Mouse (Mus musculus): ENCODE data around the gene 1810046K07Rik. TPM values are rescaled to one million over a fixed set of nuclear protein-coding genes. Genes with fewer than 3 reads are reported as not detected.

Gene 1810046K07Rik
- not detected in 2 replicates for polyA plus RNA-seq (2014; fragmentation: Nextera tagmentation; extraction: Ambion mirVana)

GRCm38 (mm10) chr9:51328731-51329130 is at the start of gene 1810046K07Rik:
Gene 1810046K07Rik (minus strand): TSS chr9:51328917.
- H3K9ac ChIP-seq (ENCODE audit: low read length), result no peak within 1 kb of the TSS
- H3K4me1 ChIP-seq (ENCODE audit: control insufficient read depth, insufficient read depth, low read length), result no peaks in the 10 kb centered on the region
- H3K27ac ChIP-seq (ENCODE audit: low read depth, low read length), result no peak within 1 kb of the TSS
- 83% methylated on average over 3 of the region's 3 CpGs for WGBS
- H3K36me3 ChIP-seq (ENCODE audit: control insufficient read depth, insufficient read depth, low read length), result no peaks in the 10 kb centered on the region
- no peak for DNase-seq (ENCODE audit: low spot score)
- no peaks in the 10 kb centered on the region for H3K27me3 ChIP-seq (replicated peaks; ENCODE audit: control insufficient read depth, insufficient read depth, low read length)
- H3K4me3 ChIP-seq (ENCODE audit: low read depth, low read length), result no peak within 1 kb of the TSS
- ATAC-seq, result no peak
- H3K4me2 ChIP-seq (ENCODE audit: low read length), result no peak within 1 kb of the TSS
- no peaks in the 10 kb centered on the region for H3K9me3 ChIP-seq (replicated peaks; ENCODE audit: control insufficient read depth, low read length)

- Histone ChIP-seq H3K9me3 (replicated peaks; ENCODE audit: control insufficient read depth, low read length) (no peaks in the 10 kb centered on the region), H3K36me3 (ENCODE audit: control insufficient read depth, insufficient read depth, low read length) (no peaks in the 10 kb centered on the region), H3K4me1 (ENCODE audit: control insufficient read depth, insufficient read depth, low read length) (no peaks in the 10 kb centered on the region), H3K27ac (ENCODE audit: low read depth, low read length) (no peak overlapping the region), H3K4me2 (ENCODE audit: low read length) (no peak overlapping the region), H3K9ac (ENCODE audit: low read length) (no peak overlapping the region), H3K27me3 (replicated peaks; ENCODE audit: control insufficient read depth, insufficient read depth, low read length) (no peaks in the 10 kb centered on the region), H3K4me3 (ENCODE audit: low read depth, low read length) (no peak overlapping the region)
- WGBS, result 70% methylated on average over 3 of the region's 3 CpGs
- no peak for ATAC-seq
- no peak for DNase-seq (ENCODE audit: low spot score)
Observed at GRCm38 (mm10) chr9:51369560-51369959, 40.8 kb upstream of the 1810046K07Rik start.

GRCm38 (mm10) chr9:51367124-51367523 is 38.4 kb upstream of the 1810046K07Rik start:
- H3K4me3 ChIP-seq (ENCODE audit: low read depth, low read length), result no peak overlapping the region
- H3K4me2 ChIP-seq (ENCODE audit: low read length), result no peak overlapping the region
- H3K9ac ChIP-seq (ENCODE audit: low read length), result no peak overlapping the region
- WGBS, result 96% methylated on average over 3 of the region's 3 CpGs
- H3K27ac ChIP-seq (ENCODE audit: low read depth, low read length), result no peak overlapping the region
- H3K27me3 ChIP-seq (replicated peaks; ENCODE audit: control insufficient read depth, insufficient read depth, low read length), result no peaks in the 10 kb centered on the region
- no peak for DNase-seq (ENCODE audit: low spot score)
- no peaks in the 10 kb centered on the region for H3K36me3 ChIP-seq (ENCODE audit: control insufficient read depth, insufficient read depth, low read length)
- H3K4me1 ChIP-seq (ENCODE audit: control insufficient read depth, insufficient read depth, low read length), result no peaks in the 10 kb centered on the region
- no peaks in the 10 kb centered on the region for H3K9me3 ChIP-seq (replicated peaks; ENCODE audit: control insufficient read depth, low read length)
- ATAC-seq, result no peak

GRCm38 (mm10) chr9:51364059-51364458 is 35.3 kb upstream of the 1810046K07Rik start:
- DNase-seq (ENCODE audit: low spot score) (no peak), ATAC-seq (no peak)

GRCm38 (mm10) chr9:51353511-51353910 is 24.8 kb upstream of the 1810046K07Rik start:
- Histone ChIP-seq H3K9me3 (replicated peaks; ENCODE audit: control insufficient read depth, low read length) (no peaks in the 10 kb centered on the region), H3K27ac (ENCODE audit: low read depth, low read length) (no peak overlapping the region), H3K36me3 (ENCODE audit: control insufficient read depth, insufficient read depth, low read length) (no peaks in the 10 kb centered on the region), H3K27me3 (replicated peaks; ENCODE audit: control insufficient read depth, insufficient read depth, low read length) (no peaks in the 10 kb centered on the region), H3K4me3 (ENCODE audit: low read depth, low read length) (no peak overlapping the region), H3K4me2 (ENCODE audit: low read length) (no peak overlapping the region), H3K9ac (ENCODE audit: low read length) (no peak overlapping the region), H3K4me1 (ENCODE audit: control insufficient read depth, insufficient read depth, low read length) (no peaks in the 10 kb centered on the region)
- ATAC-seq (no peak), DNase-seq (ENCODE audit: low spot score) (no peak)
- 87% methylated on average over 3 of the region's 3 CpGs for WGBS

More at GRCm38 (mm10) chr9:51364059-51364458, 35.3 kb upstream of the 1810046K07Rik start:
- Histone ChIP-seq H3K4me1 (ENCODE audit: control insufficient read depth, insufficient read depth, low read length) (no peaks in the 10 kb centered on the region), H3K27me3 (replicated peaks; ENCODE audit: control insufficient read depth, insufficient read depth, low read length) (no peaks in the 10 kb centered on the region), H3K9ac (ENCODE audit: low read length) (no peak overlapping the region), H3K36me3 (ENCODE audit: control insufficient read depth, insufficient read depth, low read length) (no peaks in the 10 kb centered on the region), H3K27ac (ENCODE audit: low read depth, low read length) (no peak overlapping the region), H3K4me2 (ENCODE audit: low read length) (no peak overlapping the region), H3K4me3 (ENCODE audit: low read depth, low read length) (no peak overlapping the region), H3K9me3 (replicated peaks; ENCODE audit: control insufficient read depth, low read length) (no peaks in the 10 kb centered on the region)
- 10% methylated on average over 4 of the region's 4 CpGs for WGBS

- no peak overlapping the region for H3K9ac ChIP-seq (ENCODE audit: low read length)
- no peak overlapping the region for H3K27ac ChIP-seq (ENCODE audit: low read depth, low read length)
- no peak overlapping the region for H3K4me3 ChIP-seq (ENCODE audit: low read depth, low read length)
- no peaks in the 10 kb centered on the region for H3K4me1 ChIP-seq (ENCODE audit: control insufficient read depth, insufficient read depth, low read length)
- WGBS, result 88% methylated on average over 3 of the region's 3 CpGs
- ATAC-seq (no peak), DNase-seq (ENCODE audit: low spot score) (no peak)
- no peaks in the 10 kb centered on the region for H3K36me3 ChIP-seq (ENCODE audit: control insufficient read depth, insufficient read depth, low read length)
- H3K4me2 ChIP-seq (ENCODE audit: low read length), result no peak overlapping the region
- H3K9me3 ChIP-seq (replicated peaks; ENCODE audit: control insufficient read depth, low read length), result no peaks in the 10 kb centered on the region
- H3K27me3 ChIP-seq (replicated peaks; ENCODE audit: control insufficient read depth, insufficient read depth, low read length), result no peaks in the 10 kb centered on the region
Observed at GRCm38 (mm10) chr9:51352896-51353295, 24.2 kb upstream of the 1810046K07Rik start.

- no peak overlapping the region for H3K4me3 ChIP-seq (ENCODE audit: low read depth, low read length)
- no peak for ATAC-seq
- WGBS, result 89% methylated on average over 5 of the region's 5 CpGs
Observed at GRCm38 (mm10) chr9:51349422-51349821, 20.7 kb upstream of the 1810046K07Rik start.

GRCm38 (mm10) chr9:51345768-51346167 is 17.1 kb upstream of the 1810046K07Rik start:
- DNase-seq (ENCODE audit: low spot score), result no peak
- H3K4me2 ChIP-seq (ENCODE audit: low read length), result no peak overlapping the region
- H3K27me3 ChIP-seq (replicated peaks; ENCODE audit: control insufficient read depth, insufficient read depth, low read length), result no peaks in the 10 kb centered on the region
- H3K4me1 ChIP-seq (ENCODE audit: control insufficient read depth, insufficient read depth, low read length), result no peaks in the 10 kb centered on the region
- H3K27ac ChIP-seq (ENCODE audit: low read depth, low read length), result no peak overlapping the region
- H3K9ac ChIP-seq (ENCODE audit: low read length), result no peak overlapping the region
- 93% methylated on average over 9 of the region's 9 CpGs for WGBS
- no peaks in the 10 kb centered on the region for H3K36me3 ChIP-seq (ENCODE audit: control insufficient read depth, insufficient read depth, low read length)
- H3K4me3 ChIP-seq (ENCODE audit: low read depth, low read length), result no peak overlapping the region
- no peaks in the 10 kb centered on the region for H3K9me3 ChIP-seq (replicated peaks; ENCODE audit: control insufficient read depth, low read length)
- ATAC-seq, result no peak

More at GRCm38 (mm10) chr9:51349422-51349821, 20.7 kb upstream of the 1810046K07Rik start:
- Histone ChIP-seq H3K27me3 (replicated peaks; ENCODE audit: control insufficient read depth, insufficient read depth, low read length) (no peaks in the 10 kb centered on the region), H3K4me1 (ENCODE audit: control insufficient read depth, insufficient read depth, low read length) (no peaks in the 10 kb centered on the region), H3K9me3 (replicated peaks; ENCODE audit: control insufficient read depth, low read length) (no peaks in the 10 kb centered on the region), H3K27ac (ENCODE audit: low read depth, low read length) (no peak overlapping the region), H3K4me2 (ENCODE audit: low read length) (no peak overlapping the region), H3K36me3 (ENCODE audit: control insufficient read depth, insufficient read depth, low read length) (no peaks in the 10 kb centered on the region), H3K9ac (ENCODE audit: low read length) (no peak overlapping the region)
- DNase-seq (ENCODE audit: low spot score), result no peak

- peak; percentile 93 for ATAC-seq
- peak overlapping the region; percentile 23; the same call in 1 of the 2 replicates for H3K4me2 ChIP-seq (ENCODE audit: low read length)
- WGBS, result 28% methylated on average over 8 of the region's 8 CpGs
Observed at GRCm38 (mm10) chr9:51335294-51336010, 6.7 kb upstream of the 1810046K07Rik start.

More at GRCm38 (mm10) chr9:51335294-51336010, 6.7 kb upstream of the 1810046K07Rik start:
- Histone ChIP-seq H3K9ac (ENCODE audit: low read length) (no peak overlapping the region), H3K27ac (ENCODE audit: low read depth, low read length) (no peak overlapping the region), H3K36me3 (ENCODE audit: control insufficient read depth, insufficient read depth, low read length) (no peaks in the 10 kb centered on the region), H3K4me1 (ENCODE audit: control insufficient read depth, insufficient read depth, low read length) (no peaks in the 10 kb centered on the region; the same call in 1 of the 2 replicates), H3K9me3 (replicated peaks; ENCODE audit: control insufficient read depth, low read length) (no peaks in the 10 kb centered on the region), H3K27me3 (replicated peaks; ENCODE audit: control insufficient read depth, insufficient read depth, low read length) (no peaks in the 10 kb centered on the region), H3K4me3 (ENCODE audit: low read depth, low read length) (no peak overlapping the region)
- peak; percentile 93 for DNase-seq (ENCODE audit: low spot score)

Measured in forebrain, embryonic 14.5 days (tissue).